Mouse (Mus musculus): ENCODE measurements around the gene Scd4. TPM values are rescaled to one million over a fixed set of nuclear protein-coding genes. Genes with fewer than 3 reads are reported as not detected.

Gene Scd4
- total and polyA plus RNA-seq, 3 experiments = 0.13 to 0.44 (median 0.23) TPM

DNA sequence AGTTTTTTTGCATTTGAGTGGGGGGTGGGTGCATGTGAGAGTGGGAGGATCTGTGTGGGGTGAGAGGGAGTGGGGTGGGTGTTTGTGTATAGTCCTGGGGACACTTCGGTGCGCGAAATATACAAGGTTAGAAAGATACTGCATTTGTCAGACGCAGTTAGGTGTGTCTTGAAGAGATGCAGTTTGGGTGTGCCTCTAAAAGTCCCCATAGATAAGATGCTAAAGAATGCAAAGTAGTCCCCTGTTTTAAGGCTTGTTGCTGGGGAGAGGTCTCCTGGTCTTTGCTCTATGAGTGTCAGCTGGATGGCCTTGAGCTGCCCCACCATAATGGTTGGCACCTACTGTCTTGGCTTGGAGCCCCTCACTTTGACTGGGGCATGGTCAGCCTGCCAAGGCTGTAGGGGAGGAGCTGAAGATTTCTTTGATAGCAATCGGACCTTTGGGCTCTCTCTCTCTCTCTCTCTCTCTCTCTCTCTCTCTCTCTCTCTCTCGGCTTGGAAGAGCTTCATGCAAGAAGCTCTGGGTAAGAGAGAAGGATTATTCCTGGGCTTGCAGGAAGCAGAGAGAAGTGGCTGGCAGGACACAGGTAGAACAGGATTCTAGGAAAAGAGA is 53.1 kb downstream of the Scd4 start:
- Histone ChIP-seq H3K36me3 (replicated peaks) (no peaks in the 10 kb centered on the region), H3K4me1 (ENCODE audit: insufficient read depth, low read depth, low read length) (peaks cover 61% of the 10 kb centered on the region), H3K27me3 (ENCODE audit: insufficient read depth, low read length) (no peaks in the 10 kb centered on the region), H3K9me3 (replicated peaks) (no peaks in the 10 kb centered on the region), H3K4me3 (ENCODE audit: low read depth, low read length) (no peak overlapping the region)
- ATAC-seq (ENCODE audit: extremely low read depth, insufficient number of reproducible peaks, low FRiP score, poor library complexity, severe bottlenecking) (no peak), DNase-seq (ENCODE audit: low spot score) (no peak)
- TF ChIP-seq CTCF (IDR thresholded peaks at IDR 0.05; ENCODE audit: low read depth, low read length) (no peak), GATA2 (IDR thresholded peaks at IDR 0.05; ENCODE audit: borderline replicate concordance, low read depth, low read length) (no peak), POLR2AphosphoS5 (IDR thresholded peaks at IDR 0.05; ENCODE audit: insufficient replicate concordance, low read depth, low read length) (no peak), GATA1 (IDR thresholded peaks at IDR 0.05; ENCODE audit: borderline replicate concordance, low read length) (no peak), TAL1 (conservative IDR thresholded peaks at IDR 0.05; ENCODE audit: low read depth, low read length) (no peak)

DNA sequence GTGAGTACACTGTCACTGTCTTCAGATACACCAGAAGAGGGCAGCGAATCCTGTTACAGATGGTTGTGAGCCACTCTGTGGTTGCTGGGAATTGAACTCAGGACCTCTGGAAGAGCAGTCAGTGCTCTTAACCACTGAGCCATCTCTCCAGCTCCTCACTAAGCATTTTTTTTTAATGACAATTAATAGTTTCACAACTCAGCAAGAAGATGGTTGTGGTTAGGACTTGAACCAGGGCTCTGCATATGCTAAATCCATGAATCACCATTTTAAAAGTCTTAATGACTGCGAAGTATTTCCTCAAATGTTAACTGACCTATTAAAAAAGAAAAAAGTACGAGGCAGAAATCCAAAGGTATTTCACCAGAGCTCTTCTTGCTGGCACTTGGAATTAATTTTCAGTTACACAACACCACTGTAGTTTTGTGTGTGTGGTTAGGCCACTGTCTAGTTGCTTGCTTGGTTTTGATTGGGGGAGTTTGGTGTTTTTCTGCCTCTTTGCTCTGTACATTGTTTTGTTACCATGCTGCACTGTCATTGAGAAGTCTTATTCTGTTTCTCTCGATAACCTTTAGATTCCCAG is 54.3 kb downstream of the Scd4 start:
- DNase-seq (ENCODE audit: low spot score) = no peak
- no peak for ATAC-seq (ENCODE audit: extremely low read depth, insufficient number of reproducible peaks, low FRiP score, poor library complexity, severe bottlenecking)
- peaks cover 62% of the 10 kb centered on the region for H3K4me1 ChIP-seq (ENCODE audit: insufficient read depth, low read depth, low read length)
- TF ChIP-seq TAL1 (conservative IDR thresholded peaks at IDR 0.05; ENCODE audit: low read depth, low read length) (no peak), POLR2AphosphoS5 (IDR thresholded peaks at IDR 0.05; ENCODE audit: insufficient replicate concordance, low read depth, low read length) (no peak), CTCF (IDR thresholded peaks at IDR 0.05; ENCODE audit: low read depth, low read length) (no peak), GATA2 (IDR thresholded peaks at IDR 0.05; ENCODE audit: borderline replicate concordance, low read depth, low read length) (no peak), GATA1 (IDR thresholded peaks at IDR 0.05; ENCODE audit: borderline replicate concordance, low read length) (no peak)
- H3K4me3 ChIP-seq (ENCODE audit: low read depth, low read length) = no peak overlapping the region
- no peaks in the 10 kb centered on the region for H3K36me3 ChIP-seq (replicated peaks)
- H3K27me3 ChIP-seq (ENCODE audit: insufficient read depth, low read length) = no peaks in the 10 kb centered on the region
- no peaks in the 10 kb centered on the region for H3K9me3 ChIP-seq (replicated peaks)

DNA sequence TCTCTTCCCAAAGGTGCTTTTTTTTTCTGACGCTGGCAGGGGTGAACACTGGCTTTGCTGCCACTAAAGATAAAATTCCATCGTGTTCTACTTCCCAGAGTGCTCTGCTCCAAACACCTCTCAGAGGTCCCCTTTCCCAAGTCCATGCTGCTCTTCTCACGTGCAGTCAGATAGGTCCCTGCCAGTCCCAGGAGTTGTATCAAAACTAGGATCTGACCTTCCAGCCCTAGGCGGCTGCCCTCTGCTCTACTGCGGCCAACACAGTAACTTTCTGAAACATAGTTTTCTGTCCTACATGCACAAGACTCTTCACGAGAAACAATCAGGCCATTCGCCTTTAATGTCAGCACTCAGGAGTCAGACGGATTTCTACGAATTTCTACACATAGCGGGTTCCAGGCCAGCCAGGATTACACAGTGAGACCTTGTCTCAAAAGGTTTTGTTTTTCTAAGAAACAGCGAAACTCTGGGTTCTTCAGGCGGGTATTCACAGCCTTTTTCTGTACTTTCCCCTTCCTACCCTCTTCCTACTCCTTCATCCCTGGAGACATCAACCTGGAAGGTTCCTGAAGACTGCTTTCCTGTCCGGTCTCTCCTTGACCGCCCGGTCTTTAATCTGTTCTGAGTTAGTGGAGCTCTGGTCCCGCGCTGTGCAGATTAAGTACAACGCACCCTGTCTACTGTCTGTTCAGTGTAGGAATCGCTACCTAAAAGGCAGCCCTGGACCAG is 55.0 kb downstream of the Scd4 start:
- Histone ChIP-seq H3K27me3 (ENCODE audit: insufficient read depth, low read length) (no peaks in the 10 kb centered on the region), H3K4me3 (ENCODE audit: low read depth, low read length) (peak overlapping the region; percentile 71), H3K36me3 (replicated peaks) (no peaks in the 10 kb centered on the region), H3K9me3 (replicated peaks) (no peaks in the 10 kb centered on the region), H3K4me1 (ENCODE audit: insufficient read depth, low read depth, low read length) (peaks cover 70% of the 10 kb centered on the region)
- DNase-seq (ENCODE audit: low spot score) (no peak), ATAC-seq (ENCODE audit: extremely low read depth, insufficient number of reproducible peaks, low FRiP score, poor library complexity, severe bottlenecking) (no peak)
- TF ChIP-seq TAL1 (conservative IDR thresholded peaks at IDR 0.05; ENCODE audit: low read depth, low read length) (no peak), CTCF (IDR thresholded peaks at IDR 0.05; ENCODE audit: low read depth, low read length) (no peak)

DNA sequence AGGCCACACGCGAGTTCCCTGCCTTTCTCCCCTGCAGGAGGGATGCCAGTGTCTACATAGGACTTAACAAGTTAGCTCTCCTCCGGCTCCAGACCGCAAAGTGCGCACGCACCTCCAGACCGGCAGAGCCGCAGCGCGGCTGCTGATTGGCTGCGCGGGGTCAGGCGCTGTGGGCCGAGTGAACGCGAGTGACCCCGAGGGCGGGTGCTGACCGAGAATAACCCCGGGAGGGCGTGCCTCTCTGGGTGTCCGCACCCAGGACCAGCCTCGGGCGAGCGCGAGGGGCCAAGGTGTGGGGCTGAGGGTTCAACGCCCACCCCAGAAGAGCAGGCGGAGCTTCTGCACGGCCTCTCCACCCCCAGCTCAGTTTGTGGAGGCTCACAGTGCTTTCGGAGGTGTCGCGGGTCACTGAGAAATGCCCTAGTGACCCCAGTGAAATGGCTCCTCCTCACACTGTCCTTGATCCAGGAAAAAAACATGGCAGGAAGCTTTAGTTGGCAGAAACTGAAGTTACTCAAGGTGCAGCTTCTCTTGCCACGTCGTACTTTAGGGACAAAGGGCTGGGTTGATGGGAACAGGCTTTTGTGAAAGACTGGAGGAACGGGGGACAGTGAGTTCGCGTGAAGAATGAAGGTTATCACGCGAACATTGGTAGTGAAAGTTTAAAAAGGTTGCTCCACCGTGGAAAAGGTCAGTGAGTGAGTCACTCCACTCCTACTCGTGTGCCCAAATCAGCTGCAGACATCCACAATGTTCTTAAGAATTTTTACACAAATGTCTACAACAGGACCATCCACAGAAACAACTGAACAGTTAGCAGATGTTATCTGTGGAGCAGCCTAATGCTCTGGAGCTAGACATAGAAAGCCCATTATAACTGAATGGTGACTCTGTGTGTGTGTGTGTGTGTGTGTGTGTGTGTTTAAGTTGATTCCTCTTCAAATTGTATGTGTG is 55.9 kb downstream of the Scd4 start:
- peak; percentile 82 for ATAC-seq (ENCODE audit: extremely low read depth, insufficient number of reproducible peaks, low FRiP score, poor library complexity, severe bottlenecking)
- TF ChIP-seq CTCF (IDR thresholded peaks at IDR 0.05; ENCODE audit: low read depth, low read length) (no peak), GATA1 (IDR thresholded peaks at IDR 0.05; ENCODE audit: borderline replicate concordance, low read length) (no peak), POLR2AphosphoS5 (IDR thresholded peaks at IDR 0.05; ENCODE audit: insufficient replicate concordance, low read depth, low read length) (no peak), GATA2 (IDR thresholded peaks at IDR 0.05; ENCODE audit: borderline replicate concordance, low read depth, low read length) (no peak), TAL1 (conservative IDR thresholded peaks at IDR 0.05; ENCODE audit: low read depth, low read length) (no peak)
- DNase-seq (ENCODE audit: low spot score) = peak; percentile 85
- H3K4me1 ChIP-seq (ENCODE audit: insufficient read depth, low read depth, low read length) = peaks cover 78% of the 10 kb centered on the region
- peak overlapping the region; percentile 71 for H3K4me3 ChIP-seq (ENCODE audit: low read depth, low read length)
- no peaks in the 10 kb centered on the region for H3K9me3 ChIP-seq (replicated peaks)
- no peaks in the 10 kb centered on the region for H3K27me3 ChIP-seq (ENCODE audit: insufficient read depth, low read length)
- H3K36me3 ChIP-seq (replicated peaks) = no peaks in the 10 kb centered on the region

DNA sequence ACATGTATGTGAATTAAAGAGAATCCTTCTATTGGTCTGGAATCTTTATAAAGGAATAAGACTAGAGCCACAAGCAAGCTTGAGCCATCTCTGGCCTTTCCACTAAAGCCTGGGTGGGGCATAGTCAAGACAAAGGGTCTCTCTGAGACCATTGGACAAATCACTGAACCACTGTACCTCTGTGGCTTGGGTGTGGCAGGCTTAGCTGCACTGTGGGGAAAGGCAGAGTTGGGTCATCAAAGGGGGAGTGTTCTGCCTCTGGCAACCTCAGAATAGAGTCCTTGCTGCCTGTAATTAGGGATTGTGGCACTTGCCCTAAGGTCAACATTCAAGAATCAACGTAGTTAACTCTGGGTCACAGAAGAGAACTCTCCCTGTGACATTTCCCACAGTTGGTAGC is 56.6 kb downstream of the Scd4 start:
- TF ChIP-seq GATA2 (IDR thresholded peaks at IDR 0.05; ENCODE audit: borderline replicate concordance, low read depth, low read length) (no peak), POLR2AphosphoS5 (IDR thresholded peaks at IDR 0.05; ENCODE audit: insufficient replicate concordance, low read depth, low read length) (no peak)
- Histone ChIP-seq H3K27me3 (ENCODE audit: insufficient read depth, low read length) (no peaks in the 10 kb centered on the region), H3K36me3 (replicated peaks) (no peaks in the 10 kb centered on the region), H3K4me1 (ENCODE audit: insufficient read depth, low read depth, low read length) (peaks cover 80% of the 10 kb centered on the region), H3K9me3 (replicated peaks) (no peaks in the 10 kb centered on the region), H3K4me3 (ENCODE audit: low read depth, low read length) (no peak overlapping the region; the same call in 1 of the 2 replicates)
- DNase-seq (ENCODE audit: low spot score) (peak; percentile 25), ATAC-seq (ENCODE audit: extremely low read depth, insufficient number of reproducible peaks, low FRiP score, poor library complexity, severe bottlenecking) (no peak)

DNA sequence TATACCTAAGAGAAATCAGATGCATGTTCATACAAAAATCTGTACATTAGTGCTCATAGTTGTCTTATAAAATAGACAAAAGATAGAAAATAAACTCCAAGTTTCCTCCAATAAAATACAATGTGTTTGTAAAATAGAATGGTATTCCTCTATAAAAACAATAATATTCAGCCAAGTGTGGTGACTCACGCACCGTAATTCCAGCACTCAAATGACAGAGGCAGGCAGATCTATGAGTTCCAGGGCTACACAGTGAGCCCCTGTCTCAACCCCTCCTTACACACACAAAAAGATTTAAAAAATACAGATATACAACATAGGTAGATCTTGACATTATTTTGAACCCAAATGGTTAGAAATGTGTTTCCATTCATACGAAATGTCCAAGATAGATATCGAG is 59.0 kb downstream of the Scd4 start:
- TF ChIP-seq GATA1 (IDR thresholded peaks at IDR 0.05; ENCODE audit: borderline replicate concordance, low read length) (no peak), GATA2 (IDR thresholded peaks at IDR 0.05; ENCODE audit: borderline replicate concordance, low read depth, low read length) (no peak), CTCF (IDR thresholded peaks at IDR 0.05; ENCODE audit: low read depth, low read length) (no peak), POLR2AphosphoS5 (IDR thresholded peaks at IDR 0.05; ENCODE audit: insufficient replicate concordance, low read depth, low read length) (no peak), TAL1 (conservative IDR thresholded peaks at IDR 0.05; ENCODE audit: low read depth, low read length) (no peak)
- no peak for DNase-seq (ENCODE audit: low spot score)
- Histone ChIP-seq H3K4me3 (ENCODE audit: low read depth, low read length) (no peak overlapping the region), H3K9me3 (replicated peaks) (no peaks in the 10 kb centered on the region), H3K36me3 (replicated peaks) (no peaks in the 10 kb centered on the region), H3K4me1 (ENCODE audit: insufficient read depth, low read depth, low read length) (peaks cover 81% of the 10 kb centered on the region), H3K27me3 (ENCODE audit: insufficient read depth, low read length) (no peaks in the 10 kb centered on the region)
- no peak for ATAC-seq (ENCODE audit: extremely low read depth, insufficient number of reproducible peaks, low FRiP score, poor library complexity, severe bottlenecking)
